Mouse (Mus musculus): ENCODE results near the gene Kpna6. TPM values are rescaled to one million over a fixed set of nuclear protein-coding genes. Genes with fewer than 3 reads are reported as not detected.

The Kpna6 gene
- polyA plus RNA-seq, 1 experiment: 41.7 TPM

DNA sequence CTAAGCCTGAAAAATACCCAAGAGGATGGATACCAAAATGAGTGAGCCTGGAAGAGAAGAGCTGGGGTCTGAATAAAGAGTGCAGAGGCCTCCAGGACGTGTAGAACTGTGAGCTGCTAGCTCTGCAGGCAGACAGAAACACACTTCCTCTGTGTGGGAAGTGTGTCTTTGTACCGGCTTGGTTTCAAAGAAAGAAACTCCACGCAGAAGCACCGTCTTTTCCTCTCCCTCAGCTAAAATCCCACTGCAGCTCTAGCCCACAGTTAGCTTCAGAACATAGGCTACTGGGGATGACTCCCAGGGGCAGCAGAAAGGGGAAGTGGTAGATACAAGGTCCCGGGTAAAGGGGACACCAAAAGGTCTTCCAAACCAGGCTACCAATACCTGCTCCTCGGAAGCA is 27.4 kb downstream of the Kpna6 start:
- DNase-seq (ENCODE audit: low read depth): no peak

DNA sequence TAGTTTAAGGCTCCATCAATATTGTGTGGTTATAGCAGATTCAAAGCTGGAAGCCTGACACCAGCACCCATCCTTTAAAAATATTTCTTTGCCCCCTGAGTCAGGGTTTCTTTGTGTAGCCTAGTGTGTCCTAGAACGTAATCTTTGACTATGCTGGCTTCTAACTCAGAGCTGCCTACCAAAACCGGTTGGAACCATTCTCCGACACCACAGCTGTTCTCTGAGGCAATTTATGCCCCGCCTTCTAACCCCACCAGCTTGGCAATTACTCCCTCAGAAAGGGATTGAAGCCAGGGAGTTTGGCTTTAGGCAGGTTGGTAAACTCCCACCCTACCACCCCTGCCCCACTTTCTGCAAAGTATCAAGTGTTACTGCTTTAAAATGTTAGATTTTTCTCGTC is 30.8 kb downstream of the Kpna6 start:
- TF ChIP-seq POLR2A (IDR thresholded peaks at IDR 0.05; ENCODE audit: borderline replicate concordance, extremely low read depth, insufficient read depth, insufficient read length, poor library complexity, severe bottlenecking) (no peak), CTCF (IDR thresholded peaks at IDR 0.05; ENCODE audit: borderline replicate concordance, extremely low read depth, insufficient read depth, insufficient read length) (no peak)
- peak; percentile 58 for DNase-seq (ENCODE audit: low read depth)

More for the DNA sequence above, 27.4 kb downstream of the Kpna6 start:
- TF ChIP-seq CTCF (IDR thresholded peaks at IDR 0.05; ENCODE audit: borderline replicate concordance, extremely low read depth, insufficient read depth, insufficient read length): no peak
- TF ChIP-seq POLR2A (IDR thresholded peaks at IDR 0.05; ENCODE audit: borderline replicate concordance, extremely low read depth, insufficient read depth, insufficient read length, poor library complexity, severe bottlenecking): no peak

DNA sequence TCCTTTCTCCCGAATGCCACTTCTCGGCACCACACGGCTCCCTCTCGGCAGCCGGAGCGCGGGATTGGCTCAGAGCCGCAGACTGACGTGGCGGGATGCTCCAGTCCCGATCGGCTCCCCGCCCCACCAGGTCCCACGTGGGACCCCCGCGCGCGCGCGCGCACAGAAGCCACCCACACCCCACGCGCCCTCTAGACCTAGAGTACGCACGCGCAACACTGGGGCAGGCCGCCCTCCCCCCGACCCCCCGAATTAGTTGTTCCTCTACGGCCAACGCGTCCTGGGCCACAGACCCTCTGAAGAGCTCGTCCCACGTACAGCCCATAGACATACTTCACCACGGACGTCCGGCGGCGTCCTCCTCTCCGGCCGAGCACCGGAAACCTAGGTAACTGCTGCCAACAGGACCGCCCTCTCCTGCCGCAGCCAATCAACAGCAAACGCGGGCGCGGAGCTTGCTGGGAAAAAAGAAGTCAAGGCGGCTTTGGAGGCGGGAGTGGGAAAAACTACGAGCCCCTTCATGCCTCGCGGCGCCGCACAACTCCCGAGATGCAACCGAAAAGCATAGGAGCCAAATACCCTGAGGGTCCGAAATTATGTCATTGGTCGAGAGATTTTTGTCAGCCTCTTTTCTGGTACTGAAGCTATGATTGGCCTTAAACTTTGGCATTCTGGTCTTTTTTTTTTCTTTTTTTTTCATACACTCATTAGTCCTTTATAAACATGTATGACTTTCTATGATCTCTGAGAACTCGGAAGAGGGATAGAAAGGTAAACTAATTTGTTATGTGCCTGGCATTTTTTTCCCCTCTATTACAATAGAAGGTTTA is 31.7 kb downstream of the Kpna6 start, which contains the start of gene Txlna:
TSS of gene Txlna (minus strand) at position 428 of the 830 bp plus-strand sequence.
- peak; percentile 100 for DNase-seq (ENCODE audit: low read depth)
- no peak for TF ChIP-seq CTCF (IDR thresholded peaks at IDR 0.05; ENCODE audit: borderline replicate concordance, extremely low read depth, insufficient read depth, insufficient read length)
- TF ChIP-seq POLR2A (IDR thresholded peaks at IDR 0.05; ENCODE audit: borderline replicate concordance, extremely low read depth, insufficient read depth, insufficient read length, poor library complexity, severe bottlenecking): no peak; the same call in 1 of the 2 replicates

DNA sequence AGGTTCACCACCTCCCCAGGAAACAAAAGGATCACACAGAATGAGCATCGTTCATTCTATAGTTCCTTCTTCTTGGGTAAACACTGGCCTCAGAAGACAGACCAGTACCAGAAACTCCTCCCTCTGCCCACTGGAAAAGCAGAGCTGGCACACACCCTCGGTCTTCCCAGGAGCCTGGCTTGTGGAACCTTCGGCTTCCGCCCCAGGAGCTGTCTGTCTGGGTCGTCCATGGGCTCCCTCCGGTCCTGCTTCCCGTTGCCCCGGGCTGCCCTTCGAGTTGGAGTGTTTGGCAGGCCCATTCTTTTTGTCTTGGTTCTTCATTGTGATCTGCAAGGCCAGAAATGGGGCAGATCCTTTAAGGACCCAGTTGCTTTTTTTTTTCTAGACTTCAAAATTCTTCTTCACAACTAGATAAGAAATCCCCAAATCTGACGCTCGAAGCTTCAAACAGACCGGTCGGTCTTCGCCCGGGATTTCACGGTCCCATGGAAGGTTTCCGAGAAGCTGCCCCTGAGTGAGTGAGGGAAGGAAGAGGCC is 32.4 kb downstream of the Kpna6 start:
- no peak for TF ChIP-seq CTCF (IDR thresholded peaks at IDR 0.05; ENCODE audit: borderline replicate concordance, extremely low read depth, insufficient read depth, insufficient read length)
- no peak for TF ChIP-seq POLR2A (IDR thresholded peaks at IDR 0.05; ENCODE audit: borderline replicate concordance, extremely low read depth, insufficient read depth, insufficient read length, poor library complexity, severe bottlenecking)
- no peak for DNase-seq (ENCODE audit: low read depth)

DNA sequence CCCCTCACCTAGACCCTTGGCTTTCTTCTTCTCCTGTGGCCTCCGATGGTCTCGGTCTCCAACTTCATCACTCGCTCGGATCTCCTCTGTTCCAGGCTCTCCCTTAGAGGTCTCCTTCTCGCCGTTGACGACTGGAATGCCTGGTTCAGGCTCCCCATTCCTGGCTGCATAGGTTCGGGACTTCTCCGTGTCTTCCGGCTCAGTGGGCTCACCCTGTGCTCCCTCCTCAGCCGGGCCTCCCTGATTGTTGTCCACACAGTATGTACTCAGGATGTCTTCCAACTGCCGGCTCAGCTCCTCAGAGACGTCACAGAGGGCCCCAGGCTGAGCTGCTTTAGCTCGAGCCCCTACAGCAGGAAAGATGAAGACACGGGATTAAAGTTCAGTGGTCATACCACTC is 33.3 kb downstream of the Kpna6 start:
- DNase-seq (ENCODE audit: low read depth): no peak
- no peak for TF ChIP-seq POLR2A (IDR thresholded peaks at IDR 0.05; ENCODE audit: borderline replicate concordance, extremely low read depth, insufficient read depth, insufficient read length, poor library complexity, severe bottlenecking)

DNA sequence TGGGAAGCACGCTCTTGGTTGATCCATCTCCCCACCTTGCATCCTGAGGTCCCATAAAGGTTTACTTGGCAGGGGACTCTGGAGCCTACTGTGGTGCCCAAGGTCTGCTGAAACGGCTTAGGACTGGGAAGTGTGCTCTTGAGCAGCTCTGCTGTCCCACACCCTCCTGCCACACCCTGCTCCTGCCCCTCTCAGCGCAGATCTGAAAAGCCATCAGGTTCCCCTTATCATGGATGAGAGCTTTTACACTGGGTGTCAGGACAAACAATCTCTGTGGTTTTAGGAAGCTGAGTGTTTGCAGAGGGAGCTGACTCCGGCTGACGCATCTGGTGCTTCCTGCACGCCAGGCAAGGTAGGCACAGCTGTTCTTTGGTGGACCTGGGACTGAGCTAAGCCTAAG is 38.7 kb downstream of the Kpna6 start:
- TF ChIP-seq POLR2A (IDR thresholded peaks at IDR 0.05; ENCODE audit: borderline replicate concordance, extremely low read depth, insufficient read depth, insufficient read length, poor library complexity, severe bottlenecking) (no peak), CTCF (IDR thresholded peaks at IDR 0.05; ENCODE audit: borderline replicate concordance, extremely low read depth, insufficient read depth, insufficient read length) (no peak)
- no peak for DNase-seq (ENCODE audit: low read depth)

DNA sequence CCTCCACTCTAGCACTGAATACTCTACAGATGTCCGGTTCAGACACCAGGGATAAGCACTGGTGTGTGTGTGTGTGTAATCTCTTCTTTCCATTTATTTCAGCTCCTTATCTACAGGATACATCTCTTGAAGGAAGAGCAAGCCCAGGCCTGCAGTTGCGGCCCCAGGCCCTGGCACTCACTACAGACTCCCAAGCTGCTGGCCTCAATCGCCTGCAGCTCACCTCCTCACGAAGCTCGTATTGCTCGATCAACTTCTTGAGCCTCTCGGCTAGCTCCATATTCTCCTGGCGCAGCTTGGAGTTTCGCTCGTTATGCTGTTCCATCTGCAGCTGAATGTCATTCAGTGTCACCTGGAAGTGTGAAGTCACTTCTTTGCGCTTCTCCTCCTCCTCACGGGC is 40.7 kb downstream of the Kpna6 start:
- DNase-seq (ENCODE audit: low read depth): no peak
- no peak for TF ChIP-seq CTCF (IDR thresholded peaks at IDR 0.05; ENCODE audit: borderline replicate concordance, extremely low read depth, insufficient read depth, insufficient read length)
- TF ChIP-seq POLR2A (IDR thresholded peaks at IDR 0.05; ENCODE audit: borderline replicate concordance, extremely low read depth, insufficient read depth, insufficient read length, poor library complexity, severe bottlenecking): no peak

DNA sequence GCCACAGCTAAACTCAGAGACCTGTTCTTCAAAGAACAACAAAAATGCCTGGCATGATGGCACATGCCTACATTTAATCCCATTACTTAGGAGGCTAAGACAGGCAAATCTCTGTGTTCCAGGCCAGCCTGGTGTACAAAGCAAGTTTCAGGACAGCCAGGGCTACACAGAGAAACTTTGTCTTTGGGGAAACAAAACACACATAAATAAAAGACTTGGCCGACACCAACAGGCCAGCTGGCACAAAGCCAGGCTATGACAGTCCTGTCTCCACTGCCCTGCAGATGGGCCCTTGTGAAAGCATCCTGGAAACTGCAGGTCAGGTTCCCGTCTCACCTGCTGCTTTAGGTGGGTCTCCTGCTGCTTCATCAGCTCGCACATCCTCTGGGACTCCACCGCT is 41.6 kb downstream of the Kpna6 start:
- DNase-seq (ENCODE audit: low read depth): peak; percentile 42
- no peak for TF ChIP-seq POLR2A (IDR thresholded peaks at IDR 0.05; ENCODE audit: borderline replicate concordance, extremely low read depth, insufficient read depth, insufficient read length, poor library complexity, severe bottlenecking)
- no peak for TF ChIP-seq CTCF (IDR thresholded peaks at IDR 0.05; ENCODE audit: borderline replicate concordance, extremely low read depth, insufficient read depth, insufficient read length)

DNA sequence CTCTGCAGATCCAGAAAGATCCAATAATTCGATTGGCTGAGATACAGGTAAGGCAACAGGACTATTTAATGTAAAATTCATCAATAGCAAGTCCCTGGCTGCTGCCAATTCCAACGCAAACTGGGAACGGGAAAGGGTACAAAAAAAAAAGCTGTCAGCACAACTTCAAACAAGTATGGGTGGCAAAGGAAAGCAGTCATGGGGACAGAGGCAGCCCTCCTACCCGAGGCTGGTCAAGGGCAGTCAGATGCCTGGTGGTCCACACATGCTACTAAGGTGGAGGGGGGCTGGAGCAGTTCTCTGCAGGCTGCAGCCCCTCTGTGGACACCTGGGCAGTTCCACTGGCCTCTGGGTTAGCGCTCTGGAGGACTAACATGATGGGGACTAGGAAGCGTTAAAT is 46.5 kb downstream of the Kpna6 start:
- no peak for DNase-seq (ENCODE audit: low read depth)
- no peak for TF ChIP-seq CTCF (IDR thresholded peaks at IDR 0.05; ENCODE audit: borderline replicate concordance, extremely low read depth, insufficient read depth, insufficient read length)
- no peak for TF ChIP-seq POLR2A (IDR thresholded peaks at IDR 0.05; ENCODE audit: borderline replicate concordance, extremely low read depth, insufficient read depth, insufficient read length, poor library complexity, severe bottlenecking)

DNA sequence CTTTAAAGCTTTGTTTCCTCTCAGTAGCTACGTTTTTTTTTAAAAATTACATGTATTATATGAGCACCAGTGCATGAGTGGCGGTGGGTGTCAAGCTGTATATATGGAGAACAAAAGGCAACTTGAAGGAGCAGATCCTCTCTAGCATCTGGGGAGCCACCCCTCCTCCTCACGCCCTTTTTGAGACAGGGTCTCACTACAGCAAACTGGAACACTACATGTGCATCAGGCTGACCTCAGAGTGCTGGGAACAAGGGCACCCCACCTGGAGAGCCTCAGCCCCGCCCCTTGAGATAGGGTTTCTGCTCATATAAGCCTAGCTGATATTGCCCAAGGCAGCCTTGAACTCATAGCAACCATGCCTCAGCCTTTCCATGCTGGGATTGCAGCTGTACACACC is 47.1 kb downstream of the Kpna6 start:
- TF ChIP-seq POLR2A (IDR thresholded peaks at IDR 0.05; ENCODE audit: borderline replicate concordance, extremely low read depth, insufficient read depth, insufficient read length, poor library complexity, severe bottlenecking): no peak
- no peak for TF ChIP-seq CTCF (IDR thresholded peaks at IDR 0.05; ENCODE audit: borderline replicate concordance, extremely low read depth, insufficient read depth, insufficient read length)

DNA sequence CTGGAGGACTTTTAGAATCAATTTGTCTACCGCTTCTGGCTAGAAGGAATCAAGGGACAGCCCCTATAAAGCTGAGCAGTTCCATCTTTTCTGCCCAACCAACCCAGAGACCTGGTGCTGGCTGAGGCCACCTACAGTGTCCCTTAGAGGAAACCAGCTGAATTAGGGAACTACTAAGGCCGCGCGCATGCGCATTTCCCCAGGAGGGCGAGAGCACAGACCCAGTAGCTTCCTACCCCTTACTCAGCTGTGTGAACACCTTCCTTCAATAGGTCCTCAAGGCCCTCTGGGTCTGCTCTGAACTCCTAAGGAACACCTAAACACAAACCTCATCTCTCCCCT is 47.6 kb downstream of the Kpna6 start:
- no peak for TF ChIP-seq POLR2A (IDR thresholded peaks at IDR 0.05; ENCODE audit: borderline replicate concordance, extremely low read depth, insufficient read depth, insufficient read length, poor library complexity, severe bottlenecking)
- TF ChIP-seq CTCF (IDR thresholded peaks at IDR 0.05; ENCODE audit: borderline replicate concordance, extremely low read depth, insufficient read depth, insufficient read length): no peak
- peak; percentile 83 for DNase-seq (ENCODE audit: low read depth)

More for the DNA sequence above, 47.1 kb downstream of the Kpna6 start:
- DNase-seq (ENCODE audit: low read depth): no peak

Measured in brain, embryonic 14.5 days (tissue).